Mouse (Mus musculus) right cerebral cortex, postnatal 10 days (tissue): ENCODE measurements around the gene Tanc1.
"Not testable (repeated sequence)": the region's sequence is repeated elsewhere in the genome, so short reads cannot be mapped to it uniquely, and the experiment has no call there.

ENCODE experiments used
- DNase-seq, 2 experiments: peaks; one replicate each; pipeline ENCODE4 v3.0.0; 2021; ENCODE audit warnings: low spot score in 2 of 2

Gene Tanc1

GRCm38 (mm10) chr2:59828777-59829508, 217.1 kb downstream of the Tanc1 start:
- peak; percentile 54 to 66 for DNase-seq

GRCm38 (mm10) chr2:59829718-59830117, 217.9 kb downstream of the Tanc1 start:
- DNase-seq, result no peak

GRCm38 (mm10) chr2:59830151-59830550, 218.3 kb downstream of the Tanc1 start:
- DNase-seq, result peak; percentile 49

- DNase-seq, result no peak
These were observed 219.1 kb downstream of the Tanc1 start for GRCm38 (mm10) chr2:59830940-59831339.

- DNase-seq, result no peak
These were observed 220.0 kb downstream of the Tanc1 start for GRCm38 (mm10) chr2:59831831-59832230.

GRCm38 (mm10) chr2:59838825-59839224, 227.0 kb downstream of the Tanc1 start:
- no peak for DNase-seq

GRCm38 (mm10) chr2:59839755-59840154, 227.9 kb downstream of the Tanc1 start:
- no peak for DNase-seq

- no peak for DNase-seq
These were observed 228.3 kb downstream of the Tanc1 start for GRCm38 (mm10) chr2:59840191-59840590.

- DNase-seq, result no peak
These were observed 229.5 kb downstream of the Tanc1 start for GRCm38 (mm10) chr2:59841189-59841939.

GRCm38 (mm10) chr2:59841944-59842343, 230.1 kb downstream of the Tanc1 start:
- DNase-seq, result no peak

GRCm38 (mm10) chr2:59842556-59843008, 230.7 kb downstream of the Tanc1 start:
- DNase-seq, result no peak

- DNase-seq, result no peak
These were observed 231.3 kb downstream of the Tanc1 start for GRCm38 (mm10) chr2:59843156-59843555.

GRCm38 (mm10) chr2:59843848-59844247, 232.0 kb downstream of the Tanc1 start:
- DNase-seq, result no peak

GRCm38 (mm10) chr2:59851885-59852284, 240.0 kb downstream of the Tanc1 start:
- not testable (repeated sequence) for DNase-seq

GRCm38 (mm10) chr2:59852916-59853315, 241.1 kb downstream of the Tanc1 start:
- DNase-seq, result no peak

GRCm38 (mm10) chr2:59853543-59853942, 241.7 kb downstream of the Tanc1 start:
- no peak for DNase-seq

GRCm38 (mm10) chr2:59854363-59854762, 242.5 kb downstream of the Tanc1 start:
- no peak for DNase-seq

GRCm38 (mm10) chr2:59862618-59863017, 250.8 kb downstream of the Tanc1 start:
- DNase-seq, result no peak

GRCm38 (mm10) chr2:59870526-59870925, 258.7 kb downstream of the Tanc1 start:
- DNase-seq, result no peak

- DNase-seq, result no peak
These were observed 264.6 kb downstream of the Tanc1 start for GRCm38 (mm10) chr2:59876482-59876881.

GRCm38 (mm10) chr2:59877335-59877734, 265.5 kb downstream of the Tanc1 start:
- no peak for DNase-seq

- DNase-seq, result no peak
These were observed 266.4 kb downstream of the Tanc1 start for GRCm38 (mm10) chr2:59878221-59878620.

- no peak for DNase-seq
These were observed 269.6 kb downstream of the Tanc1 start for GRCm38 (mm10) chr2:59881404-59881803.
